Mouse (Mus musculus) testis, postnatal 14 days (tissue): ENCODE measurements around the gene Gsdma3.
"Not testable (repeated sequence)": the region's sequence is repeated elsewhere in the genome, so short reads cannot be mapped to it uniquely, and the experiment has no call there.

Source experiments
- DNase-seq: peaks from one replicate; pipeline ENCODE4 v3.0.0; 2021; ENCODE audit warnings: low spot score

Gsdma3 gene

DNA sequence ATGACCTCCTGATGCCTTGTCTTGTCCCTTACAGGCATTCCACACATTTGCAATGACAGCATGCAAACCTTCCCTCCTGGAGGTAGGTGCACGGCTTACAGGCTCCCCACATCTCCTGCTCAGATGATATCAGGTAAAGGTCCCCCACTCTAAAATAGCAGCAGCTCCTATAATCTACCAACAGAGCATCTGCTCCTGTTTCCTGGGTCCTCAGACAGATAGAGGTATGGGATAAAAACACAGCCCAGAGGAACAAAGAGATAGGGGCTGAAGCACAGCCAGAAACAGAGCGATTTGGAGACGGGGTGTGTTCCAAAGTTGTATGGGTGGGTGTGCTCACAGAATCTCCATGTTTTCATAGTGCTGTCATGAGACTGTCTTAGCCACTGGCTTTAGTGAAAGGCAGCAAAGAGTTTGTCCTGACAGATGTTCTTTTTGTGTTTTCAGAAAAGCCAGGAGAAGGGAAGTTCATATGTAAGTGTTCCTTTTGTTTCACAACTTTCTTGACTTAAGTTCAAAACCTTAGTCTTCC is 45.2 kb downstream of the Gsdma3 start:
- DNase-seq: no peak

DNA sequence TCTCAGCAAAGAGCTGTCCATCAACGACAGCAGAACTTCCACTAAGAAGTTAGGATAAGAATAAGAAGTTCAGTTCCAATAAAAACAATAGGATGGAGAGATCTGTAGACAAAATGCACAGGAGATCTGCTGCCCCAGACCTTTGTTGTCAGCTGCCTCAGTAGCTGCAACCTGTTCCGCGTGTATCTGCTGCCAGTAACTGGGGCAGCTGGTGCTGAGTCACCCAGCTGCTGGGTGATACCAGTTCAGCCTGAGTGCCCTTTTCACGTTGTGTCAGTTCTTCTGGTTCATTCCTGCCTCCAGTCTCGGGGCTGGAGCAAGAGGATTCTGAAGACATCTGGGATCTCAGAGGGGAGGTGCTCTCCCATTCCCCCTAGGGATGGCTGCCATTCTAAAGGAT is 45.7 kb downstream of the Gsdma3 start:
- DNase-seq: no peak

DNA sequence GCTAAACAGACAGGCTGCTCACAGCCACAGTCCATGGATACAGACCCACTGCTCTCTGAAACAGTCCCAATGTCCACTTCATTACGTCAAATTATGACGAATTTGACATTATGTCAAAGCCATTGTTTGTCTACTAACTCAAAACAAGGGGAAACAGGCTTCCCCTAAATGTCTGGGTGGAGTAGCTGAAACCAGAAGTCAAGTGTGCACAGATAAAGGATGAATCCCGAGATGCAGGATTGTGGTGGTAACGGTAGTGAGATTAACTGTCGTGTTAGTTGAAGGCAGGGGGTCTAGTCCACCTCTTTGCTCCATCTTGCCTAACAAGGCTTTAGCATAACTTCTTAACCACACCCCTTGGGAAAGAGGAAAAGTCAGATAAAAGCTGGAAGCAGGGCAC is 46.3 kb downstream of the Gsdma3 start:
- no peak for DNase-seq

DNA sequence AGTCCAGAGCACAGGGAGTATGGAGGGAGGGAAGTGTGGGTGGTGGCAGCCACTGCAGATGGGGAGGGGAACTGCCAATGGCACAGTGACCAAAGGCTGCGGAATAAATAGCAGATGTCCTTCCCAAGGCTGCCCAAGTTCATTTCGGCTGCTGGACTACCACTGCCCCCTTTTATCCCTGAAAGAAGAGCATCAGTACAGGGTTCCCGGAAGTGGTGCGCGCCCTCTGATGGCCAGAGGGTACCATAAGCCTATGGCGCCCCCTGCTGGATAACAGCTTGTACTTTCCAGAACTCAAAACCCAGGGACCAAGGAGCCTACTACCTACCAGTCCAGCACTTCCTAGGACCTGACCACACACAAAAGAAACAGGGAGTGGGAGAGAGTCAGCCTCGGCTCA is 47.0 kb downstream of the Gsdma3 start:
- DNase-seq: peak; percentile 52

GRCm38 (mm10) chr11:98675829-98676363 is 49.7 kb downstream of the Gsdma3 start:
- no peak for DNase-seq

DNA sequence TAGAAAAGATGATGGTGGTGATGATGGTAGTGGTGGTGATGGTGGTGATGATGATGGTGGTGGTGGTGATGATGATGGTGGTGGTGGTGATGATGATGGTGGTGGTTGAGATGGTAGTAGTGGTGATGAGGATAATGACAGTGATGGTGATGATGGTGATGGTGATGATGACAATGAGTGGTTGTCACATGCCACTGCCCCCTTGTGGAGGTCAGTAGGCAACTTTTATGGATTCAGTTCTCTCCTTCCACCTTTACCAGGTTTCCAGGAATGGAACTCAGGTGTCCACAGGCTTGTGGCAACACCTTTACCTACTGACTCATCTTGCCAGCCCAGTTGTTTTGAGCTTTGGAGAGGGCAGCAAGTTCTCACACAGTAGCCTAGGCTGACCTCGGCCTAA is 53.9 kb downstream of the Gsdma3 start:
- no peak for DNase-seq

- not testable (repeated sequence) for DNase-seq
Measured at GRCm38 (mm10) chr11:98680595-98680994, 54.4 kb downstream of the Gsdma3 start.

DNA sequence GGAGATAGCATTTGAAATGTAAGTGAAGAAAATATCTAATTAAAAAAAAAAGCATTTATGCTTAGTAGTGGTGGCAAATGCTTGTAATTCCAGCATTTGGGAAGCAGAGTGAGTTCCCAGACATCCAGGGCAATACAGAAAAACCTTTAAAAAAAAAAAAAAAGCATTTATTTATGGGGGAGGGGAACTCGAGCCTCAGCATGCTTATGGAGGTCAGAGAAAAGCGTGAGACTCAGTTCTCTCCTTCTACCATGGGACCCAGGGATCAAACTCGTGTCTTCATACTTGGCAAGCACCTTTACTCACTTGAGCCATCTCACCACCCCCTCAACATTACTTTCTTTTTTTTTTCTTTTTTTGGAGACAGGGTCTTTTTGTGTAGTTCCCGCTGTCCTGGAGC is 55.0 kb downstream of the Gsdma3 start:
- DNase-seq: no peak

GRCm38 (mm10) chr11:98681786-98682745 is 55.9 kb downstream of the Gsdma3 start, which contains the start of gene Psmd3:
Gene Psmd3 (plus strand): TSS chr11:98682554.
- peak; percentile 97 for DNase-seq

DNA sequence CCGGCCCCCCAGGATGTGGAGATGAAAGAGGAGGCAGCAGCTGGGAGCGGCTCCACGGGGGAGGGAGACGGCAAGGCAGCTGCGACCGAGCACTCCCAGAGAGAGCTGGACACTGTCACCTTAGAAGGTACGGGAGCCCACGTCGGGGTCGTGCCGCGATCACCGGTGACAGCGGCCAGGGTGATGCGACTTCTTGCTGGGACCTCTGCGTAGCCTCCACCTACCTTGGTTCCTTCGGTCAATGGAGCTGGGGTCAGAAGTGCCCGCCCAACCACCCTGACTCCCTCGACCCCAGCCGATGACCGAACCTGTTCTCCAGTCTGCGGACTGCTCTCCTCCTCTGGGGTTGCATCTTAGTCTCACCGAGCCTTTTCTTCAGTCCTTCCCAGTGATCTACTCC is 56.7 kb downstream of the Gsdma3 start:
- DNase-seq: no peak

DNA sequence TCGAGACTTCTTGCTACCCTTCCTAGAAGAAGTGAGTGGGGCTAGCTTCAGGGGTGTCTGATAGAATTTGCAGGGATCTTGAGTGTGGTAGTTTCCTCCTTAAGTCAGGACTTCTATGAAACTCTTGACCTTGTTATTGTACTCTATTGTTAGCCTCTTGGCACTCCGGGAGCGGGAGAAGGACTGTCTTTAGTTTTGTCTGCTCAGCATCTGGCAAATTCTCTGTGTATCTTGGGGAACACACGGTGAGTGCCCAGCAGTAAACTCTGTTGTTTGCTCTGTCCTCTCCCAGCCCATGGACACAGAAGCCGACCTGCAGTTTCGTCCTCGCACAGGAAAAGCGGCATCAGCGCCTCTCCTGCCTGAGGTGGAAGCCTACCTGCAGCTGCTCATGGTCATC is 59.5 kb downstream of the Gsdma3 start:
- DNase-seq: no peak

DNA sequence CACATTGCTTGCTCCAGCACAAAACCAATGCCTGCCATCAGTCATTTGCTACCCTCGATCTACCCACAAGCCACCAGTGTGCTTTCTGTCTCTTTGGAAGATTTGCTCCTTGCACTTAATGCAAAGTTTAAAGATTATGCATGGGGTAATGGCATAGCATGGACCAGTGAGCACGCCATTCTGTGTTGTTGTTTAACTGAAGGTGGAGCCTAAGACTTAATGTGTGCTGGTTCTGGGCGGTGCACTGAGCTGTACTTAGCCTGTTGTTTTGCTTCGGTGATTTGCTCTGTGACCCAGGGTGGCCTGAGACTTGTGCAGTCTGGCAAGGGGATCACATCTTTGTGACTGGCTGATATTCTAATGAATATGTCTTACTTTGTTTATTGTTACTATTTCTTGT is 60.8 kb downstream of the Gsdma3 start:
- no peak for DNase-seq
